Mouse (Mus musculus): ENCODE data around the gene Sct.

GRCm38 (mm10) chr7:141299175-141299574, 20.2 kb upstream of the Sct start:
- no peak for TF ChIP-seq CTCF (IDR thresholded peaks at IDR 0.05)
- no peak for TF ChIP-seq EP300 (IDR thresholded peaks at IDR 0.05)
